Mouse (Mus musculus): ENCODE results near the gene P2ry14. TPM values are rescaled to one million over a fixed set of nuclear protein-coding genes. Genes with fewer than 3 reads are reported as not detected.

The P2ry14 gene
- 1.8 and 2.2 TPM in 2 replicates for polyA plus RNA-seq (2021; fragmentation: Nextera tagmentation)
- long read RNA-seq, experiment 1, full-length matches to known transcripts = 10 of 10 reads
- long read RNA-seq, experiment 1, partial matches to known transcripts = 0 of 10 reads
- long read RNA-seq, experiment 1, other reads (novel, unspliced or antisense) = 0 of 10 reads
- long read RNA-seq, experiment 2, transcript P2ry14-206 (2 exons, 2,476 nt) = major isoform, 7 of 18 reads
- long read RNA-seq, experiment 2, partial matches to known transcripts = 0 of 18 reads
- long read RNA-seq, experiment 2, other reads (novel, unspliced or antisense) = 7 of 18 reads

GRCm38 (mm10) chr3:59153424-59153823 lies at the start of gene P2ry14:
P2ry14 (minus strand) TSS chr3:59153618.

GRCm38 (mm10) chr3:59194938-59195337 lies 41.5 kb upstream of the P2ry14 start, which contains the start of gene Gpr87:
Gpr87 (minus strand) TSS chr3:59195104.

GRCm38 (mm10) chr3:59101218-59101986 lies 52.0 kb downstream of the P2ry14 start, which contains the start of gene Gpr171:
Gpr171 (minus strand) TSS chr3:59101821.

Other genes starting within 250 kb of the P2ry14 start
- 3.0 and 4.5 TPM in 2 replicates for gene Med12l, start 147.8 kb downstream of the P2ry14 start, polyA plus RNA-seq (2021; fragmentation: Nextera tagmentation)
- not detected in 2 replicates for gene Gpr171, start 51.8 kb downstream of the P2ry14 start, polyA plus RNA-seq (2021; fragmentation: Nextera tagmentation)
- gene Gpr87, start 41.5 kb upstream of the P2ry14 start, polyA plus RNA-seq (2021; fragmentation: Nextera tagmentation) = 0.13 TPM in 1 of 2 replicates, not detected in the other
- 4.2 and 4.6 TPM in 2 replicates for gene P2ry13, start 57.3 kb upstream of the P2ry14 start, polyA plus RNA-seq (2021; fragmentation: Nextera tagmentation)
- gene P2ry12, start 109.3 kb upstream of the P2ry14 start, polyA plus RNA-seq (2021; fragmentation: Nextera tagmentation) = 91.1 and 99.8 TPM in 2 replicates
- 0.30 and 0.38 TPM in 2 replicates for gene Igsf10, start 190.8 kb upstream of the P2ry14 start, polyA plus RNA-seq (2021; fragmentation: Nextera tagmentation)

Data from layer of hippocampus, adult 6 months (tissue).